Mouse (Mus musculus) testis, postnatal 10 days (tissue): ENCODE results near the gene Suox.
"Not testable (repeated sequence)": the region's sequence is repeated elsewhere in the genome, so short reads cannot be mapped to it uniquely, and the experiment has no call there.

Source experiments
- DNase-seq: peaks from one replicate; pipeline ENCODE4 v3.0.0; 2021; ENCODE audit warnings: low spot score

The Suox gene

DNA sequence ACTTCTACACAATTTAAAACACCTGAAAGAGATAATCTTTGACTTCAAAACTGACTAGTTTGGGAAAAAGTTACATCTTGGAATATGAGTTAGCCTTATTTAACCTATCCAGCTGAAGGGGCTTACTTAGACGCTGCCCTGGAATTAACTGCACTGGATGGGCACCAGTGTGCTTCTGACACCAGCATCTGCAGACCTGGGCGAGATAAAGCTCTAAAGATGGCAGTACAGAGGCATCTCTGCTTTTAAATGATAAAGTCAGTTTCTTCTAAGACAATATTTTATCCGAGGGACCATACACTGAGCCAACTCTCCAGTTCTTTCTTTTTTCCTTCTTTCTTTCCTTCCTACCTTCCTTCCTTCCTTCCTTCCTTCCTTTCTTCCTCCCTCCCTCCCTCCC is 9.1 kb downstream of the Suox start:
- no peak for DNase-seq

GRCm38 (mm10) chr10:128663441-128664220 is 10.2 kb downstream of the Suox start:
- DNase-seq = no peak

GRCm38 (mm10) chr10:128662465-128662864 is 11.4 kb downstream of the Suox start:
- DNase-seq = no peak

GRCm38 (mm10) chr10:128659490-128659889 is 14.4 kb downstream of the Suox start:
- no peak for DNase-seq

DNA sequence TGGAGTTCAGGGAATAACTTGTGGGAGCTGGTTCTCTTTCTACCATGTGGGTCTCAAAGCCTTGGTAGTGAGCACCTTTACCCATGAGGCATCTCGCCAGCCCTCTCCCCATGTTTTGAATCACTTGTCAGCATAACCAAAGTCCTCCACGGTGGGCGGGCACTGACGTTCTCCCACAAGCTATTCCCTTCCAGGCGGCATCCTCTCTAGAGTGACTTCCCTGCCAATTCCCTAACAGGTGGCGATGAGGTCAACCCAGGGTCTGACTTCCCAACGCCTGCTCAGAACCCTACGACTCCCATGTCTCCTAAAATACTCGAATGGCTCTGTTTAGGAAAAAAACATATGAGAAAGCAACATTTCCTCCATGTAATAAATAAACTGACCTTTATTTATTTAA is 16.0 kb downstream of the Suox start:
- no peak for DNase-seq

- no peak for DNase-seq
Observed at GRCm38 (mm10) chr10:128656731-128657130, 17.1 kb downstream of the Suox start.

DNA sequence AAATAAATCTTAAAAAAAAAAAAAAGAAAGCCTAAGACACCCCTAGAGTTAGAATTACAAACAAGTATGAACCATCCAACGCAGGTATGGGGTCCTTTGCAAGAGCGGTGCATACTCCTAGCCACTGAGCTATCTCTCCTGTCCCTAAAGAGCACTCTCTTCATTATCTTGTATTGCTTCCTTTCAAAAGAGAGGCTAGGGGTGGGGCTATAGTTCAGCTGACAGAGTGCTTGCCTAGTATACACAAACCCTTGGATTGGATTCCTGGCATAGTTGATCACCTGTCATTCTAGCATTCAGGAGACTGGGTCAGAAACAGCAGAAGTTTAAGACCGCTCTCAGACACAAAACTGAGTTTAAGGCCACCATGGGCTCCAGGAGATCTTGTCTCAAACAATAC is 18.6 kb downstream of the Suox start:
- no peak for DNase-seq

DNA sequence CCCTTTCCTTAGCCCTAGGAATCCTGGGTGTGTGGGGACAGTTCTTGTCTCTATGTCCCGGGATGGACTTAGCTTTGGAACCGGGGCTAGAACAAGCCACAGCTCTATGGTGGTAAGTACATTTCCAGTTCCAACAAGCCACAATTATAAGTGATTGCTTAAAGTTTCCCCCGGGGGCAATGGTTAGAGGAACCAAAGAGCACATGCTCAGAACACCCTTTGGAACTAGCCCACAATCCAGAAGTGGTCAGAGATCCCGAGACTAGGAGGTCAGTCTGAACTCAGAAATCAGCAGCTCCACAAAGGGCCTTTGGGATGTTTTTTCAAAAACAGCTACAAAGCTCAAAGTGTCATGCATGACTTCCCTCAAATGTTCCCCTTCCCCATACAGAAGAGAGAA is 20.0 kb downstream of the Suox start:
- no peak for DNase-seq

GRCm38 (mm10) chr10:128646139-128647089 is 27.5 kb downstream of the Suox start:
- DNase-seq = peak; percentile 60

GRCm38 (mm10) chr10:128645111-128646011 is 28.5 kb downstream of the Suox start, which contains the start of gene Ikzf4:
Gene Ikzf4, minus strand, starts transcription at chr10:128645991.
- DNase-seq = peak; percentile 51

DNA sequence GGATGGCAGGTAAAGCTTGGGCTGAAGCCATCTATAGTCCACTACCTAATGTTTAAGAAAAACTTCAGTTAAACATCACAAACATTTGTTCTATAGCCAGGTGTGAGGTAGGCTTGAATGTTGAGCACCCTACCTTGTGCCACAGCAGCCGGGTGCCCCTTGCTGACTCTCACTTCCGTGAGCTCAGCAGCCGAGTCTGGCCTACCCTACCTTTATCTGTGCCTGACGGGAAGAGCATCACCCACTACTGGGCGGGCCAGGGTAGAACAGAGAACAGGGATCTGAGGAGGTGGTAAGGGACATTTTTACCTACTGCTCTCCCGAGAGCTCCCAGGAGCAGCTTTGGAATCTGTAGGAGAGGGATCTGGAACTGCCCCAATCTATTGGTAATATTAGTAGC is 31.1 kb downstream of the Suox start:
- no peak for DNase-seq

GRCm38 (mm10) chr10:128641871-128642270 is 32.0 kb downstream of the Suox start:
- no peak for DNase-seq

DNA sequence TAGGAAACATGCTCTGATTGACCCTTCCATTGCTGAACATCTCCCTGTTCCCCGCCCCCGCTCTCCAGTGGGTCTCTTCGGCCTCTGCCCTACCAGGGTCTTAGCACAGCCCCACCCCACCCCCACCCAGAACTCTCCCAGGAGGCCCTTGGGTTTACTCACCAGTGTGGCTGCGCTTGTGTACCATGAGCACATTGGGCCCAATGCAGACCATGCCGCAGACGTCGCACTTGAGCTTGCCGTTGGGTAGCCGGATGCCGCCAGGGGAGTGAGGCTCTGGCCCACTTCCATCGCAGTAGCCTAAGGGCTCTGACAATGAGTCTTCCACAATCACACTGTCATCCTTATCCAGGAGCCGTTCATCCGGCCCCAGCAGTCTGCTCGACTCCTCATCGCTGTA is 33.0 kb downstream of the Suox start:
- no peak for DNase-seq

DNA sequence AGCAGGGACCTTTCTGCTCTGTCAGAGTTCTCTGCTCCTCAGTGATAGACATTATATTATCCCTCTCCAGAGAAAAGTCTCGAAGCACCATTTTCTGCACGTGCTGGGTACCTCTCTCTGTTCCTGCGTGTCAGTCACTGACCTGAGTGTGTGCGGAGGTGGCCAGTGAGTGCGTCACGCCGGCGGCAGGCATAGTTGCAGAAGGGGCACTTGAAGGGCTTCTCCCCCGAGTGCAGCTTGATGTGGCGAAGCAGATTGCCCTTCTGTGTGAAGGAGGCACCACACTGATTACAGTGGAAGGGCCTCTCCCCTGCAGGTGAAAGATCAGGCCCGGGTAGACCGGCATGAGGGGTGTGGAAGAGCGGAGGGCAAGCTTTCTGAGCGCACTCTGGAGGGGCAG is 33.9 kb downstream of the Suox start:
- no peak for DNase-seq

DNA sequence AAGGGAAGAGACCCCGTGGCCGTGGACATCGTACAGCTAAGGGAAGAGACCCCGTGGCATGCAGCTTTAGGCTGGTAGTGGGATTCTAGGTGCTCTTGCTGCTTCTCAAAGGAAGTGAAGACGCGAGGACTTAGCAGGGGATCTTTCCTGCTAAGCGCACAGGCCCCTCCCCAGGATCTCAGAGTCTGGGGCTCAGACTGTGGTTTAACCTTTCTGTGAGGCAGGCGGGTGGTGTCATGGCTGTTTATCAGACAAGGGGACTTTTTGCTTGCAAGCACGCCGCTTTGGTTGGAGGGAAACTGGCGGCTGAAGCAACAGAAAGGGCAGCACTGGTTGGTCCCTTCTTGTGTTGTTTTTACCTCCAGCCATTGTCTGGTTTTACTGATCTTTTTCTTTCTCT is 36.9 kb downstream of the Suox start:
- DNase-seq = no peak

DNA sequence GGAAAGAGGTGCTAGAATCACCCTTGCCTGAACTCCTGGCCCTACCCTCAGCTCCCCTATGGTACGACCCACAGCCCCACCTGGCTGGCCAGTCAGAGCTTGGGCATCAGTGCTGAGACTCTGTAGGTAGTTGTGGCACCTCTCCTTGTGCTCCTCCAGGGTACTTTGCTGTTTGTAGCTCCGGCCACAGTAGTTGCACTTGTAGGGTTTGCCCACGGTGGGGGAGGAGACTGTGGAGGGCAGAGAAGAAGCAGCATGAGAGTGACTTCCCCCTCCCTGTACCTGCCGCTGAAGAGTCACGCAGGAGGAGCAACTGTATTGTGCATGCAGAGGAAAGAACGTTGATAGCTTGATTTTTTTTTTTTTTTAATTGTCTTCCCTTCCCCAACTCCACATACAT is 37.3 kb downstream of the Suox start:
- DNase-seq = no peak

- no peak for DNase-seq
Observed at GRCm38 (mm10) chr10:128635697-128636096, 38.2 kb downstream of the Suox start.

DNA sequence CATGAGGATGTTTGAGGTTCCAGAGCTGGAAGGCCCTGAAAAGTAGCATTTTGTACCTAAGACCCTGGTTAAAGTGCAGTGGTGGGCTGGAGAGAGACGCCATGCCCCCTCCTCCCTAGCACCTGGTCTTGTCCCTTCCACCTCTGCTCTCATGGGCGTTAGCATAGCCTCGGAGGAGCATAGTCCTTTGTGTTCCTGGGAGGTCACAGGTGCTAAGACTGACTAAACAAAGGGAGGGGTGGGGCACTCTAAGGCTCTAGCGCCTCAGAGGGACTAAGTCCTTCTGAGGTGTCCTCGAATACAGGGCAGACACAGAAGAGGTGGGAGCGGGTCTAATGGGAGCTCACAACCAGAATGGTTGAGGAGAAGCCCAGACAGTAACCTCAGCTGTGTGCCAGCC is 42.3 kb downstream of the Suox start:
- no peak for DNase-seq

DNA sequence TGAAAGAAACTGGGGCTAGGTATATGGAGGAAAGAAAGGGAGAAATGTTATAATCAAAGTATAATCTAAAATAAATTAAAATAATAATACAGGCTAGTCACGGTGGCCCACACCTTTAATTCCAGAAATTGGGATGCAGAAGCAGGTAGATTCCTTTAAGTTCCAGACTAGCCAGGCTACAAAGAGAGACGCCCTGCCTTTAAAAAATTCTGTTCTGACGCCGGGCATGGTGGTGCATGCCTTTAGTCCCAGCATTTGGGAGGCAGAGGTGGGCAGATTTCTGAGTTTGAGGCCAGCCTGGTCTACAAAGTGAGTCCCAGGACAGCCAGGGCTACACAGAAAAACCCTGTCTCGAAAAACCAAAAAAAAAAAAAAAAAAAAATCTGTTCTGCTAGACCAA is 43.6 kb downstream of the Suox start:
- not testable (repeated sequence) for DNase-seq

DNA sequence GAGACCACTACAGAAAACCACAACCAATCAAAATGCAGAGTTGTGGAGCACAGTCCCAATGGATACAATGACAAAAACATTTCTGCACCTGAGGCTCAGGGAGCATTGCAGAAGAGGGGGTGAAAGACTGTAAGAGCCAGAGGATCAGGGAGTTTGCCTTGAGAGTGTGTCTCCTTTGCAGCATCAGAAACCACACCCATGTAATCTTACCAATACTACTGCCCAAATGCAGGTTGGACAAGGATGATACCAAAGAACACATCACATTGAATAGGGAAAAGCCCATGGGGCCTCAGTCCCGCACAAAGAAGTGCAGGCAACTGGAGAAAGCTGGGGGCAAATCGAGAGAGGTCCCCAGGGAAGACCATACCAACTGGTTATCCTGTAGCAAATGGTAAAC is 44.1 kb downstream of the Suox start:
- DNase-seq = no peak

- no peak for DNase-seq
Observed at GRCm38 (mm10) chr10:128627398-128628317, 46.2 kb downstream of the Suox start.
